Mouse (Mus musculus): Measurements from ENCODE around the gene Npepps.
"Not testable (repeated sequence)": the region's sequence is repeated elsewhere in the genome, so short reads cannot be mapped to it uniquely, and the experiment has no call there.

The Npepps gene

GRCm38 (mm10) chr11:97280216-97280861 is at the start of gene Npepps:
Gene Npepps (minus strand): TSS chr11:97280638.
- peak; percentile 50 for DNase-seq (ENCODE audit: low read depth, low spot score)

- DNase-seq (ENCODE audit: low read depth, low spot score) = peak; percentile 54
These were observed 47.7 kb upstream of the Npepps start for GRCm38 (mm10) chr11:97328148-97328547.

- no peak for DNase-seq (ENCODE audit: low read depth, low spot score)
These were observed 44.8 kb upstream of the Npepps start for GRCm38 (mm10) chr11:97325224-97325623.

- DNase-seq (ENCODE audit: low read depth, low spot score) = not testable (repeated sequence)
These were observed 41.6 kb upstream of the Npepps start for GRCm38 (mm10) chr11:97321894-97322600.

GRCm38 (mm10) chr11:97321197-97321596 is 40.8 kb upstream of the Npepps start:
- DNase-seq (ENCODE audit: low read depth, low spot score) = no peak

GRCm38 (mm10) chr11:97315504-97316503 is 35.4 kb upstream of the Npepps start, which contains the start of gene Mrpl45:
Gene Mrpl45 (plus strand): TSS chr11:97315716.
- DNase-seq (ENCODE audit: low read depth, low spot score) = peak; percentile 99

GRCm38 (mm10) chr11:97314751-97315503 is 34.5 kb upstream of the Npepps start:
- no peak for DNase-seq (ENCODE audit: low read depth, low spot score)

- no peak for DNase-seq (ENCODE audit: low read depth, low spot score)
These were observed 33.7 kb upstream of the Npepps start for GRCm38 (mm10) chr11:97314110-97314509.

GRCm38 (mm10) chr11:97312871-97313270 is 32.4 kb upstream of the Npepps start:
- not testable (repeated sequence) for DNase-seq (ENCODE audit: low read depth, low spot score)

GRCm38 (mm10) chr11:97310895-97311631 is 30.6 kb upstream of the Npepps start:
- no peak for DNase-seq (ENCODE audit: low read depth, low spot score)

- no peak for DNase-seq (ENCODE audit: low read depth, low spot score)
These were observed 29.6 kb upstream of the Npepps start for GRCm38 (mm10) chr11:97309911-97310571.

- no peak for DNase-seq (ENCODE audit: low read depth, low spot score)
These were observed 29.0 kb upstream of the Npepps start for GRCm38 (mm10) chr11:97309451-97309836.

- no peak for DNase-seq (ENCODE audit: low read depth, low spot score)
These were observed 28.5 kb upstream of the Npepps start for GRCm38 (mm10) chr11:97308806-97309450.

- no peak for DNase-seq (ENCODE audit: low read depth, low spot score)
These were observed 27.0 kb upstream of the Npepps start for GRCm38 (mm10) chr11:97307294-97308069.

- no peak for DNase-seq (ENCODE audit: low read depth, low spot score)
These were observed 24.2 kb upstream of the Npepps start for GRCm38 (mm10) chr11:97304631-97305030.

GRCm38 (mm10) chr11:97302231-97302781 is 21.9 kb upstream of the Npepps start:
- DNase-seq (ENCODE audit: low read depth, low spot score) = no peak

GRCm38 (mm10) chr11:97301406-97301805 is 21.0 kb upstream of the Npepps start:
- DNase-seq (ENCODE audit: low read depth, low spot score) = no peak

GRCm38 (mm10) chr11:97299939-97300338 is 19.5 kb upstream of the Npepps start:
- DNase-seq (ENCODE audit: low read depth, low spot score) = no peak

All from c-Kit-negative CD71-positive TER-119-positive erythroid progenitor cells, embryonic 14.5 days (primary cell).